Mouse (Mus musculus) heart, embryonic 12.5 days (tissue): Measurements from ENCODE around the gene Emc9. TPM values are rescaled to one million over a fixed set of nuclear protein-coding genes. Genes with fewer than 3 reads are reported as not detected.
A peak's percentile ranks its signal among the peaks of the same experiment; 100 is the strongest.

ENCODE experiments used
- ATAC-seq: fragments of 200-750 bp; cut with Nextera tagmentation; 2 replicates; pipeline ENCODE4 v1.8.0; 2017; ENCODE audit warnings: moderate TSS enrichment, moderate library complexity; ENCODE audit not compliant: insufficient number of reproducible peaks, low FRiP score
- H3K27ac ChIP-seq: fragments of 300-500 bp; sonication (generic); 2 replicates; pipeline ENCODE4 v1.5.1; 2016; ENCODE audit warnings: mild to moderate bottlenecking, moderate library complexity; ENCODE audit not compliant: poor library complexity, severe bottlenecking
- H3K27me3 ChIP-seq: fragments of 300-500 bp; sonication (generic); replicated peaks from 2 replicates; pipeline ENCODE4 v1.6.1; 2016; ENCODE audit warnings: mild to moderate bottlenecking, moderate library complexity
- H3K36me3 ChIP-seq: fragments of 300-500 bp; sonication (generic); 2 replicates; pipeline ENCODE4 v1.6.1; 2016; ENCODE audit warnings: mild to moderate bottlenecking, moderate library complexity
- H3K4me1 ChIP-seq: fragments of 300-500 bp; sonication (generic); replicated peaks from 2 replicates; pipeline ENCODE4 v1.6.1; 2016; ENCODE audit warnings: mild to moderate bottlenecking
- H3K4me2 ChIP-seq: fragments of 300-500 bp; sonication (generic); 2 replicates; pipeline ENCODE4 v1.6.1; 2016; ENCODE audit warnings: mild to moderate bottlenecking, moderate library complexity
- H3K4me3 ChIP-seq: fragments of 300-500 bp; sonication (generic); 2 replicates; pipeline ENCODE4 v1.5.1; 2016; ENCODE audit warnings: mild to moderate bottlenecking
- H3K9ac ChIP-seq: fragments of 300-500 bp; sonication (generic); 2 replicates; pipeline ENCODE4 v1.6.1; 2016; ENCODE audit warnings: mild to moderate bottlenecking, moderate library complexity
- H3K9me3 ChIP-seq: fragments of 300-500 bp; sonication (generic); replicated peaks from 2 replicates; pipeline ENCODE4 v1.6.1; 2016; ENCODE audit warnings: mild to moderate bottlenecking, moderate library complexity
- WGBS: fragments of 180-500 bp; shearing (Covaris S2); methylation state at CpG from one replicate; pipeline ENCODE4 v1.1.7; 2016; 5-methylcytosine and 5-hydroxymethylcytosine counted together
- polyA plus RNA-seq: library from polyadenylated mRNA; unstranded; fragments of >200 nt; fragmentation: Nextera tagmentation; extraction: Ambion mirVana; gene quantifications from 2 replicates; pipeline ENCODE4 v1.2.1, GENCODE M21; 2016

The Emc9 gene
- polyA plus RNA-seq, 1 experiment from 2014 or later = 21.5 TPM

- Histone ChIP-seq H3K9me3 (no peaks in the 10 kb centered on the region), H3K4me3 (peak within 1 kb of the TSS; percentile 68), H3K4me2 (peak within 1 kb of the TSS; percentile 84), H3K9ac (peak within 1 kb of the TSS; percentile 77), H3K36me3 (peaks cover 30% of the 10 kb centered on the region), H3K4me1 (peaks cover 17% of the 10 kb centered on the region), H3K27me3 (no peaks in the 10 kb centered on the region), H3K27ac (peak within 1 kb of the TSS; percentile 88)
- ATAC-seq = peak; percentile 94
- under 1% methylated on average over 32 of the region's 32 CpGs for WGBS
Measured at GRCm38 (mm10) chr14:55540067-55540786, 44.9 kb downstream of the Emc9 start, which contains the start of gene Pck2. Gene Pck2 (plus strand): TSS chr14:55540266.

GRCm38 (mm10) chr14:55536116-55536745 lies 48.9 kb downstream of the Emc9 start:
- H3K27ac ChIP-seq = no peak overlapping the region
- H3K27me3 ChIP-seq = no peaks in the 10 kb centered on the region
- H3K9me3 ChIP-seq = no peaks in the 10 kb centered on the region
- H3K4me2 ChIP-seq = no peak overlapping the region
- no peaks in the 10 kb centered on the region for H3K36me3 ChIP-seq
- WGBS = 36% methylated on average over 6 of the region's 6 CpGs
- H3K4me3 ChIP-seq = no peak overlapping the region
- no peak overlapping the region for H3K9ac ChIP-seq
- H3K4me1 ChIP-seq = peaks cover 11% of the 10 kb centered on the region
- ATAC-seq = no peak

Other genes with a start within 250 kb of the Emc9 start
- 63.3 and 64.5 TPM in 2 replicates for gene Dhrs4, start 106.5 kb downstream of the Emc9 start, polyA plus RNA-seq
- 2.4 and 2.6 TPM in 2 replicates for gene Carmil3, start 94.7 kb downstream of the Emc9 start, polyA plus RNA-seq
- 0.30 and 0.59 TPM in 2 replicates for gene Cpne6, start 74.9 kb downstream of the Emc9 start, polyA plus RNA-seq
- not detected in 2 replicates for gene Nrl, start 60.3 kb downstream of the Emc9 start, polyA plus RNA-seq
- 38.8 and 43.0 TPM in 2 replicates for gene Pck2, start 45.0 kb downstream of the Emc9 start, polyA plus RNA-seq
- gene Dcaf11, start 25.3 kb downstream of the Emc9 start, polyA plus RNA-seq = 73.2 and 78.7 TPM in 2 replicates
- gene A730061H03Rik, start 24.9 kb downstream of the Emc9 start, polyA plus RNA-seq = 0.96 TPM in 1 of 2 replicates, not detected in the other
- 114 and 118 TPM in 2 replicates for gene Fitm1, start 9.7 kb downstream of the Emc9 start, polyA plus RNA-seq
- gene Psme1, start 7.2 kb downstream of the Emc9 start, polyA plus RNA-seq = 211 and 212 TPM in 2 replicates
- gene Psme2, start 5.8 kb upstream of the Emc9 start, polyA plus RNA-seq = 200 and 213 TPM in 2 replicates
- 16.4 and 16.8 TPM in 2 replicates for gene Rnf31, start 6.4 kb upstream of the Emc9 start, polyA plus RNA-seq
- 8.7 and 9.4 TPM in 2 replicates for gene Irf9, start 18.3 kb upstream of the Emc9 start, polyA plus RNA-seq
- 16.5 and 17.5 TPM in 2 replicates for gene Rec8, start 32.7 kb upstream of the Emc9 start, polyA plus RNA-seq
- gene Ipo4, start 50.7 kb upstream of the Emc9 start, polyA plus RNA-seq = 66.1 and 68.4 TPM in 2 replicates
- 3.4 and 5.2 TPM in 2 replicates for gene Gm49378, start 52.6 kb upstream of the Emc9 start, polyA plus RNA-seq
- gene Tm9sf1, start 58.5 kb upstream of the Emc9 start, polyA plus RNA-seq = 86.2 and 92.6 TPM in 2 replicates
- gene Tssk4, start 64.9 kb upstream of the Emc9 start, polyA plus RNA-seq = 0.45 and 0.60 TPM in 2 replicates
- gene Mdp1, start 75.2 kb upstream of the Emc9 start, polyA plus RNA-seq = 74.1 and 76.7 TPM in 2 replicates
- gene Gmpr2, start 86.6 kb upstream of the Emc9 start, polyA plus RNA-seq = 39.8 and 44.6 TPM in 2 replicates
- gene Nedd8, start 86.8 kb upstream of the Emc9 start, polyA plus RNA-seq = 457 and 491 TPM in 2 replicates
- gene Tinf2, start 96.5 kb upstream of the Emc9 start, polyA plus RNA-seq = 36.1 and 37.6 TPM in 2 replicates
- gene Tgm1, start 128.6 kb upstream of the Emc9 start, polyA plus RNA-seq = 0.27 and 0.70 TPM in 2 replicates
- gene Rabggta, start 137.0 kb upstream of the Emc9 start, polyA plus RNA-seq = 20.9 and 24.4 TPM in 2 replicates
- 59.2 and 60.8 TPM in 2 replicates for gene Dhrs1, start 160.4 kb upstream of the Emc9 start, polyA plus RNA-seq
- gene Nop9, start 160.4 kb upstream of the Emc9 start, polyA plus RNA-seq = 27.7 and 30.6 TPM in 2 replicates
- 1.0 and 1.2 TPM in 2 replicates for gene Cideb, start 173.2 kb upstream of the Emc9 start, polyA plus RNA-seq
- gene Ltb4r2, start 176.1 kb upstream of the Emc9 start, polyA plus RNA-seq = 0.49 and 0.54 TPM in 2 replicates
- gene Ltb4r1, start 180.7 kb upstream of the Emc9 start, polyA plus RNA-seq = 0.49 and 0.76 TPM in 2 replicates
- gene Adcy4, start 198.8 kb upstream of the Emc9 start, polyA plus RNA-seq = 24.4 and 26.2 TPM in 2 replicates
- gene Ripk3, start 203.6 kb upstream of the Emc9 start, polyA plus RNA-seq = 19.7 and 20.3 TPM in 2 replicates
- 17.5 and 18.6 TPM in 2 replicates for gene Nfatc4, start 237.8 kb upstream of the Emc9 start, polyA plus RNA-seq